Mouse (Mus musculus): ENCODE data around the gene Dnase1l2.
"Not testable (repeated sequence)": the region's sequence is repeated elsewhere in the genome, so short reads cannot be mapped to it uniquely, and the experiment has no call there.

Dnase1l2 gene

DNA sequence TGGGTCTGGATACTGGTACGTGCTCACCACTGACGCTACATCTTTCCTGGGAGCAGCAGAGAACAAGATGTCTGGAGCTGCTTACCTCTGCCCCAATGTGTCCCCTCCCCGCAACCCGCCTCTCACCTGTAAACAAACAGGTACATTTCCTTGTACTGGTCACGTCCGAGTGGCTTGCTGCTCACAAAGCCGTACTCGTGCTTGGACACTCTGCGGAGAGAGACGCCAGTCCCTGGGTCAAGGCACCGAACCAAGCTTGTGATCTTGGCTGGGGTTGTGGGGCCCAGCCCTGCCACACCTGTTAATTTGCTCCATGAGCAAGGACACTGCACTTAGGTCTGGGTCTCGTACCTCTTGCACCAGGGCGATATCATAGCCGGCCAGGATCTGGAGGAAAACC, 798 bp downstream of the Dnase1l2 start:
- in situ Hi-C loops (cut with MboI, MseI), result no loop called here

- in situ Hi-C loops (cut with MboI, MseI), result no loop called here
These were observed 1.8 kb downstream of the Dnase1l2 start for GRCm38 (mm10) chr17:24441148-24441547.

DNA sequence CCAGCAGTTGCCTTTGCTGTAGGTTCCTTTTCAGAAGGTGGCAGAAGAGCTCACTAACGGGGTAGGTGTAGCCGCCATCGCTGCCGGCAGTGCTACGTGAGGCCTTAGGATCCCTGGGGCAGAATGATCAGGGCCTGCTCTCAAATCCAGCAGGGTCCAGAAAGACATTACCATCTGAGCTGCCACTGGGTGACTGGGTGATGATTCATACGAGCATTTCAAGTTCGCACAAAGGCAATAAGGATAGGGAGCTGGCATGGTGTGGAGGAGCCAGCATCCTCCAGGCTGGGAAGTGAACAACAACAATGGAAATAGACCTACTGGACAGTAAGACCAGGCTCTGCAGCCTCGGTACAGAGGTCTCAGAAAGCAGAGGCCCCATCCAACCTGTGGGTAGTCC, 2.5 kb downstream of the Dnase1l2 start:
- in situ Hi-C loops (cut with MboI, MseI), result no loop called here

DNA sequence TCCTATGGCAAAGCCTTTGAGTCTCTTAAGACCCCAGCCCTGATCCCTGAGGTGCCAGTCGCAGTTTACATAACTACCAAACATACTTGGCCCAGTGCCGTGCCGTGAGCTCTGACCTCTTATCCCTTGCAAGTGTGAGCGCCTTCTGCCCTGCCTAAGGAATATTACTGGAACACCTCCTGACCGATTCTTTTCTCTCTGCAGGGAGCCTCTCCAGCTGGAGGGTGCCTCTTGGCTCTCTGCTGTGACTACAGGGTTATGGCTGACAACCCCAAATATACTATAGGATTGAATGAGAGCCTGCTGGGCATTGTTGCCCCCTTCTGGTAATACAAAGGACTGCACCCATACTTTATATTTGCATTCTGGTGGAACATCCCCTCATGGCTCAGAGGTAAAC, 5.9 kb downstream of the Dnase1l2 start:
- in situ Hi-C loops (cut with MboI, MseI), result loop anchor here (10.0 kb wide), 1 partner anchor 212 kb away; the partner anchor contains the start of gene Tedc2

GRCm38 (mm10) chr17:24429201-24429983, 13.5 kb downstream of the Dnase1l2 start:
- in situ Hi-C loops (cut with MboI, MseI), result no loop called here

- in situ Hi-C loops (cut with MboI, MseI), result no loop called here
These were observed 15.7 kb downstream of the Dnase1l2 start for GRCm38 (mm10) chr17:24427170-24427557.

- in situ Hi-C loops (cut with MboI, MseI), result no loop called here
These were observed 16.3 kb downstream of the Dnase1l2 start, which contains the start of gene Eci1 for GRCm38 (mm10) chr17:24426471-24427169. Gene Eci1 (plus strand): TSS chr17:24426641.

DNA sequence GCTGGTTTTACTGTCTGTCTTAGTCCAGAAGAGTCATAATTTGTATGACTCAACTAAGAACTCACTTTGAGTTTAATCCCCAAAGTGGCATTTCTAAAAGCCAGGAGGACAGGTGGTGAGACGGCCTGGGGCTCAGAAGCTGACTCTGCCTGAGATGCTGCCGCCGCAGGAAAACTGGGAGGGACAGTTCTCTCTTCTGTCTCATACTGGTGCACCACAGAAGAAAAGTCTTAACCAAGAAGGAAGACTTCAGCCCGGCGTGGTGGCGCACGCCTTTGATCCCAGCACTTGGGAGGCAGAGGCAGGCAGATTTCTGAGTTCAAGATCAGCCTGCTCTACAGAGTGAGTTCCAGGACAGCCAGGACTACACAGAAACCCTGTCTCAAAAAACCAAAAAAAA, 17.0 kb downstream of the Dnase1l2 start:
- in situ Hi-C loops (cut with MboI, MseI), result no loop called here

GRCm38 (mm10) chr17:24425326-24425725, 17.6 kb downstream of the Dnase1l2 start:
- in situ Hi-C loops (cut with MboI, MseI), result not testable (repeated sequence)

- in situ Hi-C loops (cut with MboI, MseI), result no loop called here
These were observed 18.4 kb downstream of the Dnase1l2 start for GRCm38 (mm10) chr17:24424489-24424888.

GRCm38 (mm10) chr17:24423114-24423513, 19.8 kb downstream of the Dnase1l2 start:
- in situ Hi-C loops (cut with MboI, MseI), result no loop called here

- in situ Hi-C loops (cut with MboI, MseI), result no loop called here
These were observed 26.8 kb downstream of the Dnase1l2 start for GRCm38 (mm10) chr17:24416051-24416652.

DNA sequence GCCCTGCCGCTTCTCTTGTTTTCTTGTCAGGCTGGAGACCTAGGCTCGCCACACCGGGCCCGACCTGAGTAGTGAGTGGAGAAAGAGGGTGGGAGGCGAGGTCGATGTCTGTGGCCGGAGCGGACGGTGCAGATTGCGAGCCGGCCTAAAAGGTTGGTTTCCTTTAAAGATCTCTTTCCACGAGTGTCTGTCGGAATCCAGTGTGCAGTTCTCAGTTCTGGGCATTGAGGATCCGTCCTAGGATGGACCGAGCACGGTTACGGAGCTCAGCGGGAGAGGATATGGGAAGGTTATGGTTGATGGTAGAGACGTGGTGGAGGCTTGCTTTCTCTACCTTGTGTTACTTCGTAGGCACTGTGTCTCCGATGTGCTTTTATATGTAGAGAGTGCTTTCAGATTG, 27.9 kb downstream of the Dnase1l2 start:
- in situ Hi-C loops (cut with MboI, MseI), result no loop called here

DNA sequence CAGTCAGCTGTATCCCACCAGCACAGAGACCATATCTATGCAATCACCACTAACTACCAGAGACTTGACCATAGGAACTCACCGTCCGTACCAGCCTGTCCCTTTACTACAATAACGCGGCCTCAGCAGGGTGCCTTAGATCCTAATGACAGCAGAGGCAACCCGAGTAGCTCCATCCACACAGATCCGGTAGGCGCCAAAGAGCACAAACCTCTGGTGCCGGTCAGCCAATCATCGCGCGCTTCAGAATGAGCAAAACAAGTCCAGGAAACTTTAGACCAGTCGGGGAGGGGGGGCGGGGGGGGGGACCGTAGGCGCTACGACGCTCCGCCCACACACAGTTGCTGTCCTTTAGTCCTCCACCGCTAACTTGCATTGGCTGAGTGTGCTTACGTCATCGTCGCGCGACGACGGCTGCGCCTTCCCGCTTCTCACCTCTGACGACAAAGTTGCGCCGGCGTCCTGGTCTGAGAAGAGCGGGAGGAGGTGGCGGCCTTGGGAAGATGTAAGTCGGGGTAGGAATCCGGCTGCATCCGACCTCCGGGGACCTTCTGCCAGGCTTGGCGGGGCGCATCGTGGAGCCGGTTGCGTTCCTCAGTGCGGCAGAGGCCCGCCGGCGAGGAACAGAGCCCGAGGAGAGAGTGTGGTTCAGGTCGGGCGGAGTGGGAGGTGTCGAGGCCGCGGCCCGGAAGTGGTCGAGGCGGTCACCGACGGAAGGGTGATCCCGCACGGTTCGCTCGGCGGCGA, 28.5 kb downstream of the Dnase1l2 start, which contains the start of gene Rnps1:
Gene Rnps1, plus strand, starts transcription at position 336 of the 747 bp plus-strand sequence.
- in situ Hi-C loops (cut with MboI, MseI), result no loop called here

GRCm38 (mm10) chr17:24413557-24414211, 29.2 kb downstream of the Dnase1l2 start:
- in situ Hi-C loops (cut with MboI, MseI), result no loop called here

GRCm38 (mm10) chr17:24407116-24407803, 35.6 kb downstream of the Dnase1l2 start:
- in situ Hi-C loops (cut with MboI, MseI), result no loop called here

- in situ Hi-C loops (cut with MboI, MseI), result no loop called here
These were observed 40.5 kb downstream of the Dnase1l2 start for GRCm38 (mm10) chr17:24402371-24402770.

GRCm38 (mm10) chr17:24394456-24394855, 48.4 kb downstream of the Dnase1l2 start:
- in situ Hi-C loops (cut with MboI, MseI), result no loop called here

DNA sequence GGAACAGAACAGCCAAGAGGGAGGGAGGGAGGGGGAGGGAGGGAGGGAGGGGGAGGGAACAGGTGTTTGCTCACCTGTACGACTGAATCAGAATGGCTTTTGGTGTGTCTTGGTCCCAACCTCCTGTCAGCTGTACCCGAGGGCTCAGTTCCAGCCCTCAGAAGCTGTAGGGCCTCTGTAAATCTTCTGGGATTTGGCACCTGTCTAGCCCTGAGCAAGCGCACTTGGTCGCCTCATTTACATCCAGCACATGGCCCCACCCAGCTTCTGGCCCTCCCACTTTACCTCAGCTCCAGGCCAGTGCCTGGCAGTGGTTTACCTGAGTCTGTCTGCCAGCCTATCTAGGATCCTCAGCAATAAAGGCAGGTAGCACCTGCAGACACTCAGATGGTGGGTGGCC, 49.4 kb downstream of the Dnase1l2 start:
- in situ Hi-C loops (cut with MboI, MseI), result no loop called here

DNA sequence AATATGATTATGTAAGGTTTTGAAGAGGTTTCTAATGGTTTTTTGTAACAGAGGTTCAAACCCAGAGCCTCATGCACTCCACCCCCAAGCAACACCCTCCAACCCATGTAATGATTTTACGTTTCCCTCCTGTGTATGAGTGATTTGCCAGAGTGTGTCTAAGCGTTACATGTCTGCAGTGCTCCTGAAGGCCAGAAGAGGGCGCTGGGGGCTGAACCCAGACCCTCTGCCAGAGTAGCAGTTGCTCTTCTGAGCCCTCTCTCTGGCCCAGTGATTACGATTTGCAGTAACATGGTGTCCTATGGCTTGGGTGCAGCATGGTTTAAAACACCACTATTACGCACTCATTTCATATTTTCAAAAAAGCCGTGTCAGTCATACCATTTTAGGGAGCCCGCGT, 51.8 kb downstream of the Dnase1l2 start:
- in situ Hi-C loops (cut with MboI, MseI), result no loop called here

Measured in T-helper 2 cell (primary cell).